Mouse (Mus musculus) heart, embryonic 11.5 days (tissue): ENCODE data around the gene Nrbp1. TPM values are rescaled to one million over a fixed set of nuclear protein-coding genes. Genes with fewer than 3 reads are reported as not detected.
A peak's percentile ranks its signal among the peaks of the same experiment; 100 is the strongest.

Experiments
- ATAC-seq: fragments of 200-750 bp; cut with Nextera tagmentation; replicated peaks from 2 replicates; pipeline ENCODE4 v1.8.0; 2017; ENCODE audit warnings: moderate library complexity; ENCODE audit not compliant: insufficient number of reproducible peaks, low FRiP score, low TSS enrichment
- H3K27ac ChIP-seq: fragments of 300-500 bp; sonication (generic); 2 replicates; pipeline ENCODE4 v1.5.1; 2014; ENCODE audit warnings: mild to moderate bottlenecking, low read depth, low read length
- H3K27me3 ChIP-seq: fragments of 300-500 bp; sonication (generic); 2 replicates; pipeline ENCODE4 v1.6.1; 2014; ENCODE audit warnings: mild to moderate bottlenecking, low read length, mixed read lengths; ENCODE audit not compliant: control insufficient read depth, insufficient read depth
- H3K36me3 ChIP-seq: fragments of 300-500 bp; sonication (generic); 2 replicates; pipeline ENCODE4 v1.6.1; 2014; ENCODE audit warnings: mild to moderate bottlenecking, low read length, moderate library complexity, mixed read lengths; ENCODE audit not compliant: control insufficient read depth, insufficient read depth
- H3K4me1 ChIP-seq: fragments of 300-500 bp; sonication (generic); 2 replicates; pipeline ENCODE4 v1.6.1; 2014; ENCODE audit warnings: low read length; ENCODE audit not compliant: control insufficient read depth, insufficient read depth
- H3K4me2 ChIP-seq: fragments of 300-500 bp; sonication (generic); 2 replicates; pipeline ENCODE4 v1.6.1; 2014; ENCODE audit warnings: mild to moderate bottlenecking, moderate library complexity
- H3K4me3 ChIP-seq: fragments of 300-500 bp; sonication (generic); 2 replicates; pipeline ENCODE4 v1.5.1; 2014; ENCODE audit warnings: low read depth, low read length
- H3K9ac ChIP-seq: fragments of 300-500 bp; sonication (generic); 2 replicates; pipeline ENCODE4 v1.6.1; 2014; ENCODE audit warnings: mild to moderate bottlenecking, low read depth, low read length, moderate library complexity
- H3K9me3 ChIP-seq: fragments of 300-500 bp; sonication (generic); replicated peaks from 2 replicates; pipeline ENCODE4 v1.6.1; 2016; ENCODE audit warnings: low read length; ENCODE audit not compliant: control insufficient read depth
- WGBS: fragments of 180-500 bp; shearing (Covaris S2); extraction: QIAGEN DNeasy Blood & Tissue Kit; methylation state at CpG from one replicate; pipeline ENCODE4 v1.1.7; 2014; ENCODE audit not compliant: insufficient replicate concordance; 5-methylcytosine and 5-hydroxymethylcytosine counted together
- polyA plus RNA-seq: library from polyadenylated mRNA; unstranded; fragments of >200 nt; fragmentation: Nextera tagmentation; extraction: Ambion mirVana; gene quantifications from 2 replicates; pipeline ENCODE4 v1.2.1, GENCODE M21; 2014

Nrbp1 gene
- polyA plus RNA-seq, 1 experiment from 2014 or later = 124 TPM

DNA sequence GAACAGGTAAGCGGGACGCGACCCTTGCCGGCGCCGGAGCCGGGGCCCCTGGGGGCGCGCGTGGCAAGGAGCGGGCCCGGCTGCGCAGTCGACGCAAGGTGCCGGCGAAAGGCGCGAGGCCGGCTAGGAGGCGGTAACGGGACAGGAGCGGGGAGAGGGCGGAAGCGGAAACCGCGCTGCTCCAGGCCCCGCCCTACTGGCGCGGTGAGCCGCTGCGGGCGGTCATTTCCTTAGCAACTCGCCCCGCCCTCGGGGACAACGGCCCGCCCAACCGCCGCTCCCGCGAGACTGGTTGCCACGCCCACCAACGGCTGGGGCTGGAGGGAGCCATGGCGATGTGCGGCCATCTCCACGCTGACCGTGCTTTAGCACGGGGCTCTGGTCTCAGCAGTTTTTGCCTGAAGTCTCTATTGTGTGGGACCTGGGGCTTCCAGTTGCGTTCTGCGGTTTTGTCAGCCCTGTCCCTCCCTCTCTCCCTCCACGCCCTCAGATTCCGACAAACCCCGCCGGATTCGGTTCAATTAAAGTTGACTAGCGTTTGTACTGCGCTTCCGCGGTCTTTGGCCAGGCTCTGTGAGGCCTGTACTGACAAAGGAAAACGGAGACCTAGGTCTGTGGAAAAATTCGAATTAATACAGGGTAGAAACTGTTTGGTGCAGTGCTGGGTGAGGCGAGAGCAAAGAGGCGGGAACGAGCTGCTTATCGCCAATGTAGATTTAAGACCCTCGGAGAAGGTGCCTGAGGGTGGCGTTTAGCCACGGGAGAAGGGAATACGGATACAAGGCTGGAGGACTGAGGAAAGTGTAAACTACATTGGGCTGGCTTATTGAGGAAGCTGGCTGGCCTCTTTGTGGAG, 20.0 kb upstream of the Nrbp1 start, which contains the start of gene Ppm1g:
TSS of gene Ppm1g (minus strand) at position 240 of the 856 bp plus-strand sequence.
- Histone ChIP-seq H3K36me3 (no peaks in the 10 kb centered on the region), H3K4me2 (peak within 1 kb of the TSS; percentile 90), H3K9ac (peak within 1 kb of the TSS; percentile 96), H3K9me3 (no peaks in the 10 kb centered on the region), H3K4me3 (peak within 1 kb of the TSS; percentile 94), H3K4me1 (0 out of 2 replicates have a peak, but pooled peaks cover 6% of the 10 kb centered on the region), H3K27ac (peak within 1 kb of the TSS; percentile 89), H3K27me3 (no peaks in the 10 kb centered on the region)
- peak; percentile 96 for ATAC-seq
- WGBS = under 1% methylated on average over 63 of the region's 70 CpGs

DNA sequence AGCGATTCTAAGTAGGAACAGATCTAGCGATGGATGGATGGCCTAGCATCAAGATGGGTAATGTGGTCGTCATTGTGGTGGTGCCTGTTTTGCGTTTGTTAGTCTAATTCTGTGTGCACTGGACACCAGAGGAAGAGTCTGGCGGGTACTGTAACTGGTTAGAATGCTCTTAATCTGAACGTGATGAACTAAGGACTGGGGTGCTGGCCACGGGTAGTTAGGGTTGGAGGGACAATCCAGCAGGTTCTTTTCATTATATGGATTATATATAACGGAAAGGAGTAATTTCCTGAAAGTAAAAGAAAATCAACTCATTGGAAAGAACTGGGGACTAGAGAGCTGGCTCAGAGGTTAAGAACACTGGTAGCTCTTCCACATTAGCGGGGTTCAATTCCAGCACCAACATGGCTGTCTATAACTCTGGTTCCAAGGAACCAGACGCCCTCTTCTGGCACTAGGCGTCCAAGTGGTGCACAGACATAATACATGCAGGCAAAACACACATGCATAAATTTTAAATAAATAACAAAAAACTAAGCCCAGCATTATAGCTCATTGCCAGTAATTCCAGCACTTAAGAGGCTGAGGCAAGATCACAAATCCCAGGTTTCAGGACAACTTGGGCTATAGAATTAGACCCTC, 19.2 kb upstream of the Nrbp1 start:
- peak overlapping the region; percentile 89 for H3K27ac ChIP-seq
- ATAC-seq = no peak
- 15% methylated on average over 11 of the region's 11 CpGs for WGBS

DNA sequence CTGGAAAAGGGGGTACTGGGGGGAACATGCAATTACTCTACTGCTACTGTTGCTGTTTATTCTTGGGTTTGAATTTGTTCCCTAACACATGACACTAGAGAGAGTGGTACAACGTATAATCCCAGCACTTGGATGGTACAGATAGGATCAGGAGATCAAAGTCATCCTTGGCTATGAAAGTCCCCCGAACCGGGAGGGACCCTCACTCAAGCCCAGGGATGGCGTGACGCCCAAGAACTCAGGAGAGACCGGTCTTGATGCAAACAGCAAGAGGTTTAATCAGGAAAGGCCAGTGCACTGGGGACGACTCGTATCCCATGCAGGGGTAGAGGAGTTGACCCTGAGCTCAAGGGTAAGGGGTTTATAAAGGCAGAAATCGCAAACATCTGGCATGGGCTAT, 18.0 kb upstream of the Nrbp1 start:
- H3K27me3 ChIP-seq = no peaks in the 10 kb centered on the region; the same call in 1 of the 2 replicates
- no peak overlapping the region for H3K4me2 ChIP-seq
- no peak overlapping the region for H3K9ac ChIP-seq
- 92% methylated on average over 9 of the region's 9 CpGs for WGBS
- H3K4me1 ChIP-seq = 0 out of 2 replicates have a peak, but pooled peaks cover 6% of the 10 kb centered on the region
- no peak overlapping the region for H3K27ac ChIP-seq
- H3K4me3 ChIP-seq = no peak overlapping the region
- no peaks in the 10 kb centered on the region for H3K36me3 ChIP-seq
- no peaks in the 10 kb centered on the region for H3K9me3 ChIP-seq
- ATAC-seq = no peak

More for the DNA sequence above, 19.2 kb upstream of the Nrbp1 start:
- Histone ChIP-seq H3K27me3 (no peaks in the 10 kb centered on the region), H3K4me2 (peak overlapping the region; percentile 90), H3K4me3 (peak overlapping the region; percentile 94), H3K36me3 (no peaks in the 10 kb centered on the region), H3K4me1 (0 out of 2 replicates have a peak, but pooled peaks cover 6% of the 10 kb centered on the region), H3K9me3 (no peaks in the 10 kb centered on the region), H3K9ac (peak overlapping the region; percentile 96)

DNA sequence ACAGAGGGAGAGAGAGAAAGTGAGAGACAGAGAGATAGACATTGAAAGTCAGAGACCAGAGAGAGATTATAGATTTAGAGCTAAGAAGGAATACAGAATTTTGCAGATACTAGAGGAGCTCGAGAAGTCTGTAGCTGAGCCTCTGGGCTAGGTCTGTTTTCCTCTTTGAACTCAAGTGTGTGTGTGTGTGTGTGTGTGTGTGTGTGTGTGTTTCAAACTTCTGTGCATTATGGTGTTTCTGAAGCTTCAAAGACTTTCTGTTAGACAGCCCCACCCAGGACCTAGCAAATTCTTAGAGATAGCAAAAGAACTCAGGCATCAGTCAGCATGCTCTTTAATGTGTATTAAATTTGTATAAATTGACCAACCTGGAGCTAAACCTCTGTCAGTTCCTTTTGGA, 14.0 kb upstream of the Nrbp1 start:
- no peaks in the 10 kb centered on the region for H3K4me1 ChIP-seq
- no peaks in the 10 kb centered on the region; the same call in 1 of the 2 replicates for H3K27me3 ChIP-seq
- H3K9ac ChIP-seq = no peak overlapping the region
- no peak overlapping the region for H3K4me2 ChIP-seq
- no peak overlapping the region for H3K27ac ChIP-seq
- 41% methylated on average over 1 of the region's 1 CpGs for WGBS
- no peaks in the 10 kb centered on the region for H3K36me3 ChIP-seq
- H3K9me3 ChIP-seq = no peaks in the 10 kb centered on the region
- H3K4me3 ChIP-seq = no peak overlapping the region
- ATAC-seq = no peak

DNA sequence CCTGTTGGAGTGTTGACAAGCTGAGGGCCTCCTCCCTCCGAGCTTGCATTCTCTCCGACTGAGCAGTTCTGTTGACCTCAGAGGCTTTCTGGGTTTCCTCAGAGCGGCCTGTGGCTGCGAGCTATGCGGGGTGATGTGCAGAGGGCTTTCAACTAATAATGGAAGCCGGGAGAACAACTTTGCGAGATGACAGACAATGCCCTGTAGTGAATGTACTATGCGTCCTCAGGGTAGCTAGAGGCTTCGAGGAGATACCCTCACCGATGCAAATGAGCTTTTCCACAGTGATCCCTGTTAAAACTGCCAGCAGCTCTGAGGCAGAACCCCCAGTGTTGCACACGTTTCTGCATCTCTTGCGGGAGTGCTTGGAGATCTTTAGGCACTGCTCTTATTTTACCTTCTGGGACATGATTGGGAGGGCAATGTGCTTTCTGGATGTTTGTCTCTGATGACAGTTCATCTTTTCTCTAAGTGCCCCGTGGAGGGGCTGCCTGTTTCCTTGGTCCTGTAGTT, 914 bp downstream of the Nrbp1 start:
- peak overlapping the region; percentile 89 for H3K4me3 ChIP-seq
- peak overlapping the region; percentile 75 for H3K4me2 ChIP-seq
- 2% methylated on average over 13 of the region's 13 CpGs for WGBS
- H3K4me1 ChIP-seq = peaks cover 5% of the 10 kb centered on the region
- peak overlapping the region; percentile 99 for H3K27ac ChIP-seq
- peaks cover 21% of the 10 kb centered on the region for H3K36me3 ChIP-seq
- H3K9me3 ChIP-seq = no peaks in the 10 kb centered on the region
- no peaks in the 10 kb centered on the region for H3K27me3 ChIP-seq
- no peak for ATAC-seq
- peak overlapping the region; percentile 98 for H3K9ac ChIP-seq

DNA sequence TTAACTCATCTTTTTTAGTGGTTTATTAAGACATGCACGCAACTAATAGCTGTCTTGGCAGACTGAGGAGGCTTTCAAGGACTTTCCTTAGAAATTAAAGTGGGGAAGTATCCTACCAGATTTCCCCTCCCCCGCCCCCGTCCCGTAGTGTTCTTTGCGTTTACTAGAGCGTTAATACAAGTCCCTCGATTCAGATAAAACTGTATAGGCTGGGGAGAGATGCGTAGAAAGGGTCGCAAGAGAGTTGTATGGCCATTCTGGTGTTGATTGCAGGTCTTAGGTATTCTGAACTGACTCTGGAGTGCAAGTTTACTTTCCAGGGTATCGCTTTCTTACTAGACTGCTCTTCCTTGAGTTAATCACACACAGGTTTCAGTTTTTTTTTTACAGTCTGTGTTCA, 1.5 kb downstream of the Nrbp1 start:
- no peak for ATAC-seq
- 26% methylated on average over 10 of the region's 10 CpGs for WGBS
- Histone ChIP-seq H3K4me1 (peaks cover 5% of the 10 kb centered on the region), H3K9ac (peak overlapping the region; percentile 98), H3K4me2 (peak overlapping the region; percentile 75), H3K27ac (peak overlapping the region; percentile 99; the same call in 1 of the 2 replicates), H3K27me3 (no peaks in the 10 kb centered on the region), H3K4me3 (peak overlapping the region; percentile 89), H3K36me3 (peaks cover 24% of the 10 kb centered on the region), H3K9me3 (no peaks in the 10 kb centered on the region)

DNA sequence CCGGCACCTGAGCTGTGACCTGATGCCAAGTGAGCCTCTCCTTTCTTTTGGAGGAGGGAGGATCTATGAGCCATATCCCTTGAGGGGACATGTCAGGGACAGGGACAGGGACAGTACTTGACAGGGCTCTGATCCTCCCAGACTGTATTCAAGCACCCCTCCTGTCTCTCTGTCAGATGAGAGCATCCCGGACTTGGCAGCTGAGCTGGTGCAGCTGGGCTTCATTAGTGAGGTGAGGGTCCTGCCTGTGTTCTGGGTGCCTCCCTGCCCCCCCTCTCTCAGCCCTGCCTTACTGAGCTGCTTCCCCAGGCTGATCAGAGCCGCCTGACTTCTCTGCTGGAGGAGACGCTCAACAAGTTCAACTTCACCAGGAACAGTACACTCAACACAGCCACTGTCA, 10.1 kb downstream of the Nrbp1 start:
- Histone ChIP-seq H3K4me2 (no peak overlapping the region), H3K9ac (no peak overlapping the region), H3K27ac (no peak overlapping the region), H3K36me3 (peaks cover 43% of the 10 kb centered on the region), H3K27me3 (no peaks in the 10 kb centered on the region), H3K4me1 (peaks cover 23% of the 10 kb centered on the region), H3K9me3 (no peaks in the 10 kb centered on the region), H3K4me3 (no peak overlapping the region)
- ATAC-seq = no peak
- WGBS = 47% methylated on average over 4 of the region's 4 CpGs

DNA sequence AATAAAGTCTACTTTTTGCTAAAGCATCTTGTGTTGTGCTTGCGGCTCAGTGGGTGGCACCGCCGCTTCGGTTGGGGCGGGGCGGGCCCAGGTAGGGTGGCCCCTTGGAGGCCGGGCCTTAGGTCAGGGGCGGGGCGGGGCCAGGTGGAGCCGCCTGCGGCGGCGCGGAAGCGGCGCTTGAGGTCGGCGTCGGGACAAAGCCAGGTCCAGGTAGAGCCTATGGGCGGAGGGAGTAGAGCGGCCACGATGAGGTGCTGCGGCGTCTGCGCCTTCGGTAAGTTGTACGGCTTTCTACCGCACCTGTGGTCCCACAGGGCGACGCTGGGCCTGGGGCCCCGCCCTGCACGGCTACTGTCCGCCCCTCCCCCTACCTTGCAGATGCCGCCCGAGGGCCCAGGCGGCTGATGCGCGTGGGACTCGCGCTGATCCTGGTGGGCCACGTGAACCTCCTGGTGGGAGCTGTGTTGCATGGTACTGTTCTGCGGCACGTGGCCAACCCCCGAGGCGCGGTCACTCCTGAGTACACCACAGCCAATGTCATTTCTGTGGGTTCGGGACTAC, 11.0 kb downstream of the Nrbp1 start, which contains the start of gene Krtcap3:
TSS of gene Krtcap3 (plus strand) at position 151 of the 561 bp plus-strand sequence.
- Histone ChIP-seq H3K4me1 (peaks cover 23% of the 10 kb centered on the region), H3K9ac (peak within 1 kb of the TSS; percentile 55), H3K4me2 (peak within 1 kb of the TSS; percentile 70), H3K36me3 (peaks cover 36% of the 10 kb centered on the region), H3K4me3 (peak within 1 kb of the TSS; percentile 41), H3K27me3 (no peaks in the 10 kb centered on the region), H3K27ac (no peak within 1 kb of the TSS), H3K9me3 (no peaks in the 10 kb centered on the region)
- 12% methylated on average over 47 of the region's 47 CpGs for WGBS
- peak; percentile 77 for ATAC-seq
